Mouse (Mus musculus): ENCODE results near the gene Tmem242. TPM values are rescaled to one million over a fixed set of nuclear protein-coding genes. Genes with fewer than 3 reads are reported as not detected.

Tmem242 gene
- 10 to 100 TPM; 20.5 to 29.2 TPM for polyA plus RNA-seq (2017; shearing (Covaris generic))

DNA sequence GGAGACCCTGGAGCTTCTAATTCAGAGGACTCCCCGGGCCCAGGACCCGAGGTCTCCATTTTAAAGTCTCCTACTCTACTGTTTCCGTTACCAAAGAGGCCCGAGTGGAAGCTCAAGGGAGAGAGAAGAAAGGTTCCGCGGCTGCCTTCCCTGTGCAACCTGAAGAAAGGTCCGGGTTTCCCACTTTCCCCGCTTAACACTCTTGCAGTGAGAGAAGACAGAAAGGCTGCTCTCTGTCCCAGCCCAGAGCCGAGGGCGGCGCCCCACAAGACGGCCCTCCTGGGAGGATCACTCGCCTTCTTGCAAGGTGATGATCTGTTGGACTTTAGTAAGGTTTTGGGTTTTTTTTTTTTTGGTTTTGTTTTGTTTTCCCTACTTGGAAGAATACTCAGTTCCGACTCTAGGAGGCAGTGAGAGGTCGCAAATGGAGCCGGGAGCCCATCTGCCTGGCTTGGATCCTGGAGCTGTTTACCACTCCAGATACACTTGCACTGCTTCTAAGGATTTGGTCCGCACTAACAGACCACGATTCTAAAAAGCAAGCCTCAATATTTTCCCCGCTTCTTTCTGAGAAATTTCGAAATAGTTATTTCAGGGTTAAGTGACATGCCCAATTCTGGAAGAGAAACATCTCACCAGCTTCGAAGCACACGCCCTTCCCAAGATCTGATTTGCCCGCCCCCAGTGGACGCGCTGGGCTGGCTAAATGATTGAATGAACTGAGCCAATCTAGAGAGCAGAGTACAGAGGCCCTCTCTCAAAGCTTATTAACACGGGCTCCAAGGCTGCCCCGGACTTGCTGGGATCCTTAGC lies at the start of gene Tmem242:
Tmem242 (minus strand) TSS at position 101 of the 813 bp plus-strand sequence.

GRCm38 (mm10) chr17:5418545-5418944 lies 21.5 kb downstream of the Tmem242 start, which contains the start of gene Ldhal6b:
Ldhal6b (minus strand) TSS chr17:5418767.

Other genes with a start within 250 kb of the Tmem242 start
- gene Ldhal6b, start 21.5 kb downstream of the Tmem242 start, polyA plus RNA-seq (2017; shearing (Covaris generic)): not detected
- gene Zdhhc14, start 52.3 kb upstream of the Tmem242 start, polyA plus RNA-seq (2017; shearing (Covaris generic)): 1 to 10 TPM in 1 of 2 experiments, under 1 TPM in 1; 0.77 to 3.5 TPM

Data from inflammation-experienced regulatory T-cells (primary cell).